Mouse (Mus musculus) A20 (cell line): ENCODE results near the gene Abcg1.

Experiments used
- DNase-seq: peaks from one replicate; pipeline ENCODE4 v3.0.0-alpha.2; 2011; ENCODE audit warnings: low read depth, low spot score

Abcg1 gene

DNA sequence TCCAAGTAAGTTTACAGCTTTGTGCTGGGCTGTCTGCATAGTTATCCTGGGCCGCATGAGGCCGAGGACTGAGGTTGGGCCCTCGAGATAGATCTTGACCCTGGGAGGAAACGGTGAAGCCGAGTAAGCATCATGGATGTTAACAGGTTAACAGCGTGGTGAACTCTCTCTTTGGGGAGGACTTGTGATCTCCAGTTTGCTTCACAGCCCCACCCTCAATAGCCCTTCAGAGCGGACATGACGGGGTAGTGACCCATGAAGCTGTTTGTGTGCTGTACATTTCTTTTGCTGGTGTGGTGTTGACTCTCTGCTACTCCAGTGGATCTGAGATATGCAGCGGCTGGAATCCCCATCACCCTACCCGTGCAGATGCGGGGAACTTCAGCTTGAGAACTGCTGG, 21.1 kb downstream of the Abcg1 start:
- no peak for DNase-seq

DNA sequence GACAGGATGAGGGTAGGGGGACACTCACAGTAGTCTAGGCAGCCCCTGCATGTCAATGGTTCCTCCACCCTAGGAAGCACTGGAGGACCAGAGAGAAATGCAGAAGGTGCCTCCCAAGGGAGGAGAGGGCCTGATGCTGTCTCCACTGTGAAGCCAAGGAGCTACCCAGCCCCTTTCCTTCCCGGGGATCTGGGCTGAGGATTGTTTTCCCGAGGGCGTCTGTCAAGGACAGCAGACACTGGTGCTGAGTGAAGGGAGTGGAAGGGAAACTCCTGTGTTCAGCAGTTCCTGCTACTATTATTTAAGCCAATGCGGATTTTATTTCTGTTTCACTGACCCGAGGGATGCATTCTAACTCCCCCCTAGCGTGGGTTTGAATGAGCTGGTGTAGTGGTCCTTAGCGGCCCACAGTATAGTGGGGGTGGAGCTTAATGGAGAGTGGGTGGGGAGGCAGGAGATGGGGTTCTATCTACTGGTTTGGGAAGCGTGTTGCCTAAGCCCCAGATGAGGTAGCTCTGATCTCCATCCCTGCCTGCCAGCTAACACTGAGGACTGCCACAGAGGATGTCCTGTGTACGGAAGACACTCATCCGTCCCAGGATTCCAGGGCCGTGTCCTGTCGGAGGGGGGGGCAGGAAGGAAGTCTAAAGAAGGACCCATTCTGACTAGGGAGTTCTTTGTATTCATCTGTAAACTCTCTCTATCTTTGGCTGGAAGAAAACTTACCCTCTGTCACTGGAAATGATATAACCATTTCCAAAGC, 21.8 kb downstream of the Abcg1 start:
- no peak for DNase-seq

GRCm38 (mm10) chr17:31082296-31083078, 25.0 kb downstream of the Abcg1 start:
- DNase-seq = no peak

DNA sequence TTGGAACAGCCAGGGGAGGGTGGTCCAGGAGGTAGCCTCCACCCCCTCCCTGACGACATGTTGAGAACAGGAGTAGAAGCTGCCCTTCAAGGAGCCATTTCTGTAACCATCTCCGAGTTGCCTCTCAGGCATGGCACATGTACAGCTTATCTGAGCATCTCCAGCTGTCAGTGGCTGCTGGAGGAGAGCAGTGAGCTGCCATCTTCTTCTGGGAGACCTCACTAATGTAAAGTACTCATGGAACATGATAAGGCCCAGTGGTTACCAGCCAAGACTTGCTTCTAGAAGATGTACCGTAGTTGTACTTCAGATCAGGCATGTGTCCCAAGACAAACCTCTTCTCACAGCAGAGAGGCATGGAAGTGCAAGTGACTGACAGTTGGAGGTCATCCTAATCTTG, 28.0 kb downstream of the Abcg1 start:
- no peak for DNase-seq

DNA sequence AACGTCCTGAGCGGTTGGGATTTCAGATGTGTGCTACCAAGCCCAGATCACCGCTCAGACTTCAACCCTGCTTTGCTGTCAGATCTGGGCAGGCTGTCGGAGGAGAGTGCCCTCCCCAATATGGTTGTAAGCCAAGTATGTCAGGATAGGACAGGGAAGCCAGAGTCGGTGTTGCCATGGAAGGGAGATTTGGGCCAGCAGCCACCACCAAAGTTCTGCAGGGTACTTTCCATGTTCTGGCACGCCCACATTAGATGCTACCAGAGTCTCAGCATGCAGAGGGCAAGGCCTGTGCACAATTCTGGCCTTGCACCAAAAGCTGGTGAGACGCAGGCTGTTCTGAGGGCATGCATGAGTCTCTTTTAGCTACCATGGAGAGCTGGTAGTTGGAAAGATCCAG, 28.7 kb downstream of the Abcg1 start:
- no peak for DNase-seq

DNA sequence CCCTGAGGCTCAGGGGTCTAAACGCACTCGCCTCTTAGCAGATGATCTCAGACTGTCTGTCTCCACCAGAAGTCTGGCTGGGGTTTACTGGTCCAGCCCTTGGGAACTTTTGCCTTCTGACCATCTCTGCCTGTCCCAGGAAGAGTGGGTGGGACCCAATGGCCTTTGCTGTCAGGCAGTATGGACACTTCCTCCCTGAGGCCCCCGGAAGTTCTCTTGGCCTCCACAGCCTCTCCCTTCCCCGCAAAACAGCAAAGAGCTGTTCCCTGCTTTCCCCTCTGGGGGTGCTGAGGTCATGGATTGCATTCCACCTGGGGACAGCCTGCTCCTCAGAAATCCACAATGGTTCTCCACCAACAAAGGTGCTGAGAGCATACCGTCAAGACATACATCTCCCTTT, 31.2 kb downstream of the Abcg1 start:
- no peak for DNase-seq

DNA sequence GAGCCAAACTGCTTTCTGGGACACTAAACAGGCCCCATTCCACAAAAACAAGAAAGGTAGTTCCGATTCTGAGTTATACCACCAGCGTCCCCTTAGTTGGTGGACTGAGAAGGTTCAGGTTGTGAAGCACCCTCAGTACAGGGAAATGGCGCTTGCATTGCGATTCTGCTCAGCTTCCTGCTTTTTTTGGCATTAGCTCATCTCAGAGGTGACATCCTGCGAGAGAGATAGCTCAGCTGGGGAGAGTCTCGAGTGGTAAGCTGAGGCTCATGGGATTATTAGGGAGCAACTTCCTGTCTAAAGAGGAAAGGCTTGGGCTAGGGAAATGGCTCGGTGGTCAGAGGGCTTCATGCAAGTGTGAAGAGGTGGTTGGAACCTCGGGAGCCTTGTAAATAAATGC, 32.4 kb downstream of the Abcg1 start:
- no peak for DNase-seq

DNA sequence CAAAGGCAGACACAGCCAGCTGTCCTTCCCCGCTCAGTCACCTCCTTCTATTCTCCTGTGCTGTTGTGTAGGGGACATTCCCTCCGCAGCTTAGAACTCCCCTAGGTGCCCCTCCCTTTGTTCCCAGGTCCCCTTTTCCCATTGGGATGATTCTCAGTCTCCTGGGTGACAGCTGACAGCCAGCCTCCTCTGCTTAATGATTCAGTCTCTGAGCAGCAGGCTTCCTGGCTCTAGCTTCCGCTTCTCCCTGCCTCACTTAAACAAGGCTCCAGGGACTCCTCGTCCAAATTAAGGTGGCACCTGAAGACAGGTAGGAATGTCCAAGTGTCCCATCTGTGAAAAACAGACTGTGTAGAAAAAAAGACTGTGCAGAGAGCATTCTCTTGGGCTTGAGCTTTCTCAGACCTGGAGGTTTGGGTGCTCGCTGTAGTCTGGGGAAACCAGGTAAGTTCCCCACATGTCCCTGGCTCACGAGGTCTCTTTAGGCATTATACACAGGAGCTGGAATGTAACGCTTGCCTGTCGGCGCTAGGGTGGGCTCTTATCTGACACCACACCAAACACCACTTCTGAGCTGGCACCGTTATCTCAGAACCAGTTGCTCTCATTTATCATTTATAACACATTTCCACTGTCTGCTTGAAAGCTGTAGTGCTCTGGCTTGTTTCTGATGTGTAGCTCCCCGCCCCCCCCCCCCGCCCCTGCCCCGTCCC, 33.7 kb downstream of the Abcg1 start:
- DNase-seq = no peak

DNA sequence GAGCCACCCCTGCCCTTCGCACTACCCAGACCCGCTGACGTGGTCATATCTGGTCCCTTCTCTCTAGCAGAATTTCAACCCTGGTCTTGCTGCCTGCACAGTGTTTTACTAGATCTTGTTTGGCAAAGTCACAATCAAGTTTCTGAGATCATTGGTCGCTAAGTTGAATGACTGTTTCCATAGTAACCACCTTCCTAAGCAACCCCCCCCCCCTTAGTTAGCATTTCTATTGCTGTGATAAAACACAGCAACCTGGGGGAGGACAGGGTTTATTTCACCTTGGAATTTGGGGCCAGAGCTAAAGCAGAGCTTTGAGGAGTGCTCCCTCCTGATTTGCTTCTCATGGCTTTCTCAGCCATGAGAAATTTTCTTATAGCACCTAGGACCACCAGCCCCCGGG, 37.3 kb downstream of the Abcg1 start:
- no peak for DNase-seq

DNA sequence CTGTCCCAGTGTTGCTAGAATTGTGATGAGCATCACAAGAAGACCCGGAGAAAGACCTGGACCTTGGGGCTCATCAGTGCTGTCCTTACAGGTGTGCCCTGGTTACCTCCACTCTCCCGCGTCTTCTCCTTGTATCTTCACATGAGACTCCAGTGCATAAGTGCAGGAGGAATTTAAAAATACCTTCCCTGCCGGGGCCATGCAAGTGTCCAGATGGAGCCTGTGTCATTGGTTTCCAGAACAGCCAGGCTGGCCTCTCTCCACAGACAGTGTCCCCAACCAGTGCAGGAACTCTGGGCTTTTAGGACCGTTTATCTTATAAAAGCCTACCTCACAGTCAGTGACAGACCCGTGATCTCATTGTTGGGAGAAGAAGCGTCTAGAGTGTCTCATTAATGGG, 38.1 kb downstream of the Abcg1 start:
- DNase-seq = no peak

DNA sequence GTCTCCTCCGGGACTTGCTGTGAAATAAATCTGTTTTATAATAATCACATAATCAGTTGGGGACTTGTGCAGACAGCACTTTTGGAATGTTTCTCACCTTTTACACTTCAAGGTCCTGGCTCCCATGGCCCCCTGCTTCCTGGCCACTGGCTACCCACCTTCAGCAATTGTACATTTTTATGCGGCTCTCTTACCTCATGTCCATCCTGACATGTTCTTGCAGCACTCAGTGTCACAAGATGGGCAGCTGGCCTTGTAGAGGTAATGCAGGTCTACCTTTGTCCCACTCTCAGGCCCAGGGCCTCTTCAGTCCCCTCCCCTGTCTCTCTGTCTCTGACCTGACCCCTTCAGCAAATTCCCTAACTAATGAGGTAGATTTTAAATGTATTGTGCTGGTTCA, 39.4 kb downstream of the Abcg1 start:
- no peak for DNase-seq

DNA sequence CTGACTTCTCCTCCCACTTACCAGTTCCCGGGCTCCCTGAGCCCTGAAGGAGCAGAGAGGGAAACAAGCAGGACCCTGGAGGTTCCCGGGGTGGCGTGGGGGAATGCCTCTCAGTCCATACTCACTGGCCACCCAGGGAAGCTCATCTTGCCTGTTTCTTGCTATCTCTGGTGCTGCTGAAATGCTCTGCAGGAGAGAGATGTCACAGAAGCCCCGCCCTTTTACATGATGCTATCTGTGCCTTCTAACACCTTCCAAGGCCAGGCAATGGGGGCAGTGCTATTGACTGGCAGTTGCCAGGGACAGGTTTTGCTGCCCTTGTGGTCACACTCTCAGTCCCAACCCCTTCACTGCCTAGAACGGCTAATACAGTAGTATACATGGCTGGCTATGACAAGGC, 41.3 kb downstream of the Abcg1 start:
- no peak for DNase-seq

- DNase-seq = no peak
Measured at GRCm38 (mm10) chr17:31103007-31103570, 45.6 kb downstream of the Abcg1 start.

DNA sequence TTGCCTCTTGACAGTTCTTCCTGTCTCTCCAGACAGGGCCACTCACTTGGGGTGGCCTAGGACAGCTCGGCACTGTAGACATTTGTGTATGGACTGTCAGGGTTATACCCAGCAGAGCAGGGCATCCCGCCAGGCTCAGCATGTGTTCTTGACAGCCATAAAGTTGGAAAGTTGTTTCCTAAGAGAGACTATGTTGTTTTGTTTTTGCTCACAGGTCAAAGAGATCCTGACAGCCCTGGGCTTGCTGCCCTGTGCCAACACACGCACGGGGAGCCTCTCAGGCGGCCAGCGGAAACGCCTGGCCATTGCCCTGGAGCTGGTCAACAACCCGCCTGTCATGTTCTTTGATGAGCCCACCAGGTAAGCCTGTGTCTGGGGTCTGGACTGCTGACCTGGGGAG, 46.3 kb downstream of the Abcg1 start:
- no peak for DNase-seq

GRCm38 (mm10) chr17:31108388-31108787, 50.9 kb downstream of the Abcg1 start:
- no peak for DNase-seq

DNA sequence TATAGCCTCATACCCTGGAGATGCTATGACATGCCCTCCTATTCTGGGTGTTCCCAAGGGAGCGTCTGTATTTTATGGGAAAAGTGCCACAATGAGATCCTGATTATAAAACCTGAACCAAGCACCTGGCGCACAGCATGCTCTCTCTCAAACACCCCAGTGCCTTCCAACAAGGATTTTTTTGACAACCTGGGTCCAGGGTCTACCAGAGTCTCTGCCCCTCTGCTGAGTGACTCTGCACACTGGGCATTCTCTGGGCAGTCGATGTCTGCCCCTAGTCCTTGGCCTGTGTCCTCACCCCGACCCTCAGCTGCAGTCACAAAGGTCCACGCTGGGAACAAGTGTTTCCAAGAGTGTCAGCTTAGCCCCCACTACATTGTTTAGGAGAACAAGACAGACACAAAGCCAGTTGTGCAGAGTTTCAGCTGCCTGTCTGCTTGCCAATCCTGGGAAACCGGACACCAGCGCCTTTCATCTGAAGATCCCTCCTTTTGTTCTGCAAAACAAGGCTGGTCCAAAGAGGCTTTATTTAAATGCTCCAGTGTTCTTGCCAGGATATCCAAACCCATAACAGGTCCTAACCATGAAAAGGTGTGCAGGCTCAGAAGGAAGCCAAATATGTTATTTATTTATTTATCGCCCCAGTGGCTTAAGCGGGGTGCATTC, 55.8 kb downstream of the Abcg1 start:
- no peak for DNase-seq

DNA sequence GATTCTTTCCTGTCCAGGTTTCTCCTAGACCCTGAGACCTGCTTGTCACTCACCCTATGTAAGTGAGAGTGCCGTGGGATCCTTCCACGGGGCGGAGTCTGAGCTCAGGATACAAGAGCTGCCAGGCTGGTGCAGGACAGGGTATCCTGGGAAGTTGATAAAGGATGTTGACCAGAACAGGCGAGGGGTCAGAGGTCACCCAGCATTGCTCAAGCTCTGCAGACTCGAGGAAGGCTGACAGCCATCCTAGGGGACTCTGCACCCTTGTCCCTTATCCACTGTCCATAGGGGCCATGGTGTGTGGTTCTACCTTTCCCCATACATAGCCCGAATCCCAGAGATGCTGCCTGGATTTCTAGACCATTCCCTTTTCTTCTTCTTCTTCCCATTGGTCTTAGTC, 58.6 kb downstream of the Abcg1 start:
- DNase-seq = no peak

DNA sequence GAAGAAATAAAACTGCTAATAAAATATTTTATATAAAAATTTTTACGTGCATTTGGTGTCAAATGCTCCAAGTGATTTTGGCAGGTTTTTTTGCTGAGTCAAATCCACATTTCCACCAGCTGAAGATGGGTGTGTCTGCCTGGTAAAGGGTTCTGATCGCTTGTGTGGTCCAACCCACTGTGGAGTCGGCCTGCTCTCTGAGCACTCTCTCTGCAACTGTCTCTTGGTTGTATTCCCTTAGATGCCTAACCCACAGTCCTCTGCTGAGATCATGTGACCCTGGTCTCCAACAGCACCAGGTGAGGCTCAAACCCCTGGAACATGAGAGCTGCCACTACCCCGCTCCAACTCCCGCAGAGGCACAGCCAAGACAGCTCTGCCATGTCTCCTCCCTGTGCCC, 60.5 kb downstream of the Abcg1 start:
- DNase-seq = no peak

- peak; percentile 67 for DNase-seq
Measured at GRCm38 (mm10) chr17:31119429-31119828, 62.0 kb downstream of the Abcg1 start.

DNA sequence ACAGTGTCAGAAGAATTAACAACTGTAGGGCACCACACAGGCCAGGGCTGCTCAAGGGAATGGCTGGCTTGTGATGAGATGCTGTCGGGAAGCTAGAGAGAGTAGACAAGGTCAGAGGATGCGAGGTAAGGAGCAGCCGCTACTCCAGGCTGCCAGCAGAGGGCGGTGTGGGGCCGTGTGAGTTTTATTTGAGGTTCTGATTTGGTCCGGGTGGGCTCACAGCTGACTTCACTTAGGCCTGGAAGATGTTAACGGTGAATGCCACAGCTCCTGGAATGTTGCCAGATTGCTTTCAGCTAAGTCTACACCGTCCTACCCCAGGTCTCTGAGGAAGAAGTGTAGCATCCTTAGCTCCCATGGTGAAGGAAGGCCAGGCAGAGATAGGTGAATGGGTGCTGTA, 64.5 kb downstream of the Abcg1 start:
- peak; percentile 59 for DNase-seq

- DNase-seq = no peak
Measured at GRCm38 (mm10) chr17:31125548-31126266, 68.2 kb downstream of the Abcg1 start.
